In the genomic region with DNA sequence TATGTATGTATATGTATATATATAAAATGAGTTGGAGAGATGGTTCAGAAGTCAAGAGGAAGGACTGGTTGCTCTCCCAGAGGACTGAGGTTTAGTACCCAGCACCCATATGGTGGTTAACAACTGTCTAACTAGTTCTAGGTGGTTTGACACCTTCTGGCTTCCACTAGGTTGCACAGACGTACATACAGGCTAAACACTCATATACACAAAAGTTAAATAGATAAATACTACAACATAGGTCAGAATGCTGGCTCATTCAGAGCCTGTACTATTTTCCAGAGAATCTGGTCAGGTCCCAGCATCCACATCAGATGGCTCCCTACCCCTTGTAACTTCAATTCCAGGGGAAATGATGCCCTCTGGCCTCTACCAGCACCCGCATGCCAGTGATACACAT, we compare ENCODE assay signal across 18 mouse cellular contexts. TPM values are rescaled to one million over a fixed set of nuclear protein-coding genes. Genes with fewer than 3 reads are reported as not detected.
DNase-seq lines count a peak whose midpoint lies in the region; ATAC-seq and TF ChIP-seq lines count a peak whose summit lies in the region.
"Had no signal": no experiment of that assay in that cellular context is flagged by ENCODE, and none has a peak within 500 bp of the region (broad histone marks: within the 10 kb centered on the region; RNA-seq: fewer than 3 reads in every experiment).

No protein-coding gene starts in this region.

- H3K79me2 ChIP-seq in MEL (ENCODE audit: control insufficient read depth, insufficient read depth, low read length, poor library complexity) = peaks cover 35% of the 10 kb centered on the region

- 61% methylated on average over 2 of the region's 2 CpGs for WGBS in heart, embryonic 13.5 days
- 75% methylated on average over 2 of the region's 2 CpGs for WGBS in liver, embryonic 11.5 days

- ATAC-seq in CD4-positive, CD25-positive, alpha-beta regulatory T cell, adult 4 months = no peak
- no peak for ATAC-seq in heart, embryonic 13.5 days (ENCODE audit: extremely low read depth, insufficient number of reproducible peaks, low FRiP score, low TSS enrichment)
- ATAC-seq in liver, embryonic 11.5 days (replicated peaks; ENCODE audit: low FRiP score) = no peak
- ATAC-seq: forebrain, postnatal 0 days had no signal

- H3K4me2 ChIP-seq in heart, embryonic 13.5 days = 0 out of 2 replicates have a peak overlapping the region, but pooled peaks have one; percentile 93
- peak overlapping the region; percentile 71 for H3K4me2 ChIP-seq in liver, embryonic 11.5 days

- H3K9me3 ChIP-seq in heart, embryonic 13.5 days = no peaks in the 10 kb centered on the region
- no peaks in the 10 kb centered on the region for H3K9me3 ChIP-seq in liver, embryonic 11.5 days (ENCODE audit: control insufficient read depth, low read length)
- H3K9me3 ChIP-seq in MEL (replicated peaks; ENCODE audit: insufficient read depth, low read length) = no peaks in the 10 kb centered on the region
- H3K9me3 ChIP-seq: G1E; intestine, embryonic 15.5 days; limb, embryonic 12.5 days had no signal

- DNase-seq in CD4-positive, CD25-positive, alpha-beta regulatory T cell, adult 2 months (ENCODE audit: low read depth, low spot score) = peak; percentile 8
- DNase-seq in heart, postnatal 25 days (ENCODE audit: low spot score) = no peak
- DNase-seq in liver, embryonic 11.5 days (ENCODE audit: low spot score) = no peak
- no peak for DNase-seq in liver
- DNase-seq in MEL (ENCODE audit: low read depth, low spot score) = peak; percentile 30
- DNase-seq in ovary, postnatal 14 days (ENCODE audit: low spot score) = no peak
- DNase-seq: cerebellum, adult 18-20 months; forebrain, postnatal 0 days; heart, postnatal 36 days; lung, embryonic 14.5 days; lung, postnatal 36 days; right cerebral cortex, postnatal 25 days; thymus, adult 2 months had no signal

- no peaks in the 10 kb centered on the region for H3K36me3 ChIP-seq in heart, embryonic 13.5 days
- H3K36me3 ChIP-seq in liver, embryonic 11.5 days (ENCODE audit: control insufficient read depth, insufficient read depth, low read length) = no peaks in the 10 kb centered on the region
- H3K36me3 ChIP-seq in MEL (ENCODE audit: control insufficient read depth in 1 of 2, insufficient read depth in 2 of 2, low read length in 2 of 2) = peaks cover 0 to 25% of the 10 kb centered on the region in 2 experiments; a peak in 2 of 4 replicates
- H3K36me3 ChIP-seq: intestine, embryonic 15.5 days; limb, embryonic 12.5 days had no signal

- TF ChIP-seq EP300 in MEL (IDR thresholded peaks at IDR 0.05; ENCODE audit: low read depth in 1 of 2, low read length in 2 of 2) = no peak

- TF ChIP-seq CTCF in MEL (IDR thresholded peaks at IDR 0.05 in 2 of 3, conservative IDR thresholded peaks at IDR 0.05 in 1 of 3; ENCODE audit: control insufficient read depth in 1 of 3, insufficient read depth in 1 of 3, low read depth in 2 of 3, low read length in 3 of 3, poor library complexity in 1 of 3, severe bottlenecking in 1 of 3) = no peak

- no peak for TF ChIP-seq POLR2A in MEL (IDR thresholded peaks at IDR 0.05; ENCODE audit: control insufficient read depth in 1 of 2, insufficient read depth in 1 of 2, low read depth in 1 of 2, low read length in 2 of 2, poor library complexity in 1 of 2)

- no peak overlapping the region for H3K4me3 ChIP-seq in heart, embryonic 13.5 days
- no peak overlapping the region for H3K4me3 ChIP-seq in liver, embryonic 11.5 days (ENCODE audit: low read depth, low read length)
- no peak overlapping the region; a peak in 1 of 4 replicates for H3K4me3 ChIP-seq in MEL (ENCODE audit: control insufficient read depth in 1 of 2, insufficient read depth in 1 of 2, low read depth in 2 of 2, low read length in 2 of 2)

- H3K27me3 ChIP-seq in heart, embryonic 13.5 days (replicated peaks) = no peaks in the 10 kb centered on the region
- no peaks in the 10 kb centered on the region for H3K27me3 ChIP-seq in liver, embryonic 11.5 days (replicated peaks; ENCODE audit: control insufficient read depth, insufficient read depth, low read length)
- H3K27me3 ChIP-seq in MEL (ENCODE audit: control insufficient read depth in 1 of 2, insufficient read depth in 2 of 2, low read length in 2 of 2) = no peaks in the 10 kb centered on the region
- H3K27me3 ChIP-seq: intestine, embryonic 15.5 days; limb, embryonic 12.5 days had no signal

- peaks cover 36% of the 10 kb centered on the region for H3K4me1 ChIP-seq in heart, embryonic 13.5 days
- H3K4me1 ChIP-seq in liver, embryonic 11.5 days (replicated peaks; ENCODE audit: control insufficient read depth, insufficient read depth, low read length) = peaks cover 31% of the 10 kb centered on the region
- H3K4me1 ChIP-seq in MEL (ENCODE audit: control insufficient read depth in 1 of 2, insufficient read depth in 2 of 2, low read length in 2 of 2) = peaks cover 9 to 30% of the 10 kb centered on the region in 2 experiments

- intact Hi-C loops in heart, postnatal 25 days (cut with DNase I) = loop anchor here (5.0 to 10.0 kb wide), 3 partner anchors 40 to 278 kb away; partner anchors contain the start of gene Spindoc

- no peak overlapping the region for H3K27ac ChIP-seq in heart, embryonic 13.5 days (replicated peaks)
- peak overlapping the region; percentile 78 for H3K27ac ChIP-seq in liver, embryonic 11.5 days (ENCODE audit: low read depth, low read length)
- peak overlapping the region; percentile 23; the same call in 1 of the 2 replicates for H3K27ac ChIP-seq in MEL (ENCODE audit: control insufficient read depth, low read depth, low read length)
- H3K27ac ChIP-seq: intestine, embryonic 15.5 days; limb, embryonic 12.5 days had no signal

- TF ChIP-seq RAD21 in MEL (IDR thresholded peaks at IDR 0.05; ENCODE audit: low read depth, low read length) = no peak

- 0 out of 2 replicates have a peak overlapping the region, but pooled peaks have one; percentile 78 for H3K9ac ChIP-seq in heart, embryonic 13.5 days
- peak overlapping the region; percentile 63; the same call in 1 of the 2 replicates for H3K9ac ChIP-seq in liver, embryonic 11.5 days (ENCODE audit: low read depth, low read length)
- no peak overlapping the region for H3K9ac ChIP-seq in MEL (ENCODE audit: control insufficient read depth, low read depth, low read length, poor library complexity, severe bottlenecking)

TF ChIP-seq in MEL, 35 proteins besides CTCF, POLR2A, EP300 and RAD21:
- TF ChIP-seq MAFK (IDR thresholded peaks at IDR 0.05; ENCODE audit: borderline replicate concordance, low read depth, low read length) = no peak
- TF ChIP-seq MEF2A (IDR thresholded peaks at IDR 0.05; ENCODE audit: extremely low read depth, insufficient replicate concordance, low read depth, low read length, poor library complexity, severe bottlenecking) = no peak
- TF ChIP-seq MYC (IDR thresholded peaks at IDR 0.05; ENCODE audit: low read depth, low read length) = no peak
- TF ChIP-seq SMC3 (IDR thresholded peaks at IDR 0.05; ENCODE audit: low read depth, low read length) = no peak
- TF ChIP-seq GATA1 (IDR thresholded peaks at IDR 0.05; ENCODE audit: low read depth, low read length) = no peak
- no peak for TF ChIP-seq RCOR1 (IDR thresholded peaks at IDR 0.05; ENCODE audit: low read depth, low read length)
- no peak for TF ChIP-seq POLR2AphosphoS2 (IDR thresholded peaks at IDR 0.05; ENCODE audit: low read length)
- TF ChIP-seq HCFC1 (IDR thresholded peaks at IDR 0.05; ENCODE audit: low read depth, low read length) = no peak
- TF ChIP-seq ZNF384 (IDR thresholded peaks at IDR 0.05; ENCODE audit: low read depth, low read length) = no peak
- no peak for TF ChIP-seq E2F4 (IDR thresholded peaks at IDR 0.05; ENCODE audit: borderline replicate concordance, low read depth, low read length)
- no peak for TF ChIP-seq ZC3H11A (IDR thresholded peaks at IDR 0.05; ENCODE audit: low read depth, low read length)
- no peak for TF ChIP-seq MYB (IDR thresholded peaks at IDR 0.05; ENCODE audit: low read depth, low read length)
- no peak for TF ChIP-seq ETS1 (IDR thresholded peaks at IDR 0.05; ENCODE audit: low read depth, low read length)
- TF ChIP-seq NELFE (IDR thresholded peaks at IDR 0.05; ENCODE audit: low read depth, low read length) = no peak
- no peak for TF ChIP-seq USF1 (IDR thresholded peaks at IDR 0.05; ENCODE audit: low read depth, low read length)
- no peak for TF ChIP-seq POLR2AphosphoS5 (IDR thresholded peaks at IDR 0.05; ENCODE audit: borderline replicate concordance, low read depth, low read length)

RNA-seq across cellular contexts. Expression of gene Mark2, which starts 1.0 kb away (rescaled TPM):
- polyA plus RNA-seq in CD4-positive, CD25-positive, alpha-beta regulatory T cell, adult 4 months (2017; shearing (Covaris generic)) = 10 to 100 TPM; 53.0 to 75.8 TPM
- 27.3 and 28.8 TPM in 2 replicates for polyA plus RNA-seq in heart, embryonic 13.5 days (2015; fragmentation: Nextera tagmentation; extraction: Ambion mirVana)
- 10 to 100 TPM; 49.4 to 55.3 TPM for total RNA-seq in heart, postnatal 25 days (2021)
- polyA plus RNA-seq in liver, embryonic 11.5 days (2014; fragmentation: Nextera tagmentation; extraction: Ambion mirVana) = 45.3 and 50.3 TPM in 2 replicates
- 34.6 and 36.1 TPM in 2 replicates for total RNA-seq in MEL (2012; rRNA removed)
- polyA plus RNA-seq in MEL (2012; ENCODE audit: insufficient read depth in 1 of 2, insufficient read length in 2 of 2, low read depth in 1 of 2, low replicate concordance in 2 of 2, missing spikeins in 1 of 2) = 10 to 100 TPM in 1 of 2 experiments, not detected in 1; 72.4 TPM

RNA-seq across cellular contexts. Expression of gene Spindoc, which starts 40.1 kb away (rescaled TPM):
- 1 to 10 TPM; 3.5 to 4.1 TPM for polyA plus RNA-seq in CD4-positive, CD25-positive, alpha-beta regulatory T cell, adult 4 months (2017; shearing (Covaris generic))
- polyA plus RNA-seq in heart, embryonic 13.5 days (2015; fragmentation: Nextera tagmentation; extraction: Ambion mirVana) = 18.8 and 22.3 TPM in 2 replicates
- 10 to 100 TPM; 14.1 to 17.5 TPM for total RNA-seq in heart, postnatal 25 days (2021)
- 16.2 and 16.7 TPM in 2 replicates for polyA plus RNA-seq in liver, embryonic 11.5 days (2014; fragmentation: Nextera tagmentation; extraction: Ambion mirVana)
- total RNA-seq in MEL (2012; rRNA removed) = 12.8 and 13.0 TPM in 2 replicates
- polyA plus RNA-seq in MEL (2012; ENCODE audit: insufficient read depth in 1 of 2, insufficient read length in 2 of 2, low read depth in 1 of 2, low replicate concordance in 2 of 2, missing spikeins in 1 of 2) = 10 to 100 TPM in 1 of 2 experiments, not detected in 1; 54.1 TPM

Comparison
In these comparisons a context has a peak if more than half of its experiments do, and no peak if none do; other contexts are left out.
1. DNase-seq: peak in CD4-positive, CD25-positive, alpha-beta regulatory T cell, adult 2 months (single experiment) and MEL (single experiment); none in heart, postnatal 25 days (single experiment), liver, embryonic 11.5 days (single experiment), liver (single experiment) and ovary, postnatal 14 days (single experiment).